Mouse (Mus musculus) left cerebral cortex, adult 9 months (tissue): ENCODE measurements at regions not wholly inside any gene's neighbourhood (a gene's known extent, or its start where the extent isn't known, plus 50 kb on each side); places are given as distances from the start of the nearest gene placed in this dataset.

Experiments used
- DNase-seq, 2 experiments: peaks; one replicate each; pipeline ENCODE4 v3.0.0; 2022; ENCODE audit warnings: low spot score in 2 of 2

- DNase-seq = no peak
These were observed 1095.2 kb downstream of the Car8 start for GRCm38 (mm10) chr4:7143676-7144075.

DNA sequence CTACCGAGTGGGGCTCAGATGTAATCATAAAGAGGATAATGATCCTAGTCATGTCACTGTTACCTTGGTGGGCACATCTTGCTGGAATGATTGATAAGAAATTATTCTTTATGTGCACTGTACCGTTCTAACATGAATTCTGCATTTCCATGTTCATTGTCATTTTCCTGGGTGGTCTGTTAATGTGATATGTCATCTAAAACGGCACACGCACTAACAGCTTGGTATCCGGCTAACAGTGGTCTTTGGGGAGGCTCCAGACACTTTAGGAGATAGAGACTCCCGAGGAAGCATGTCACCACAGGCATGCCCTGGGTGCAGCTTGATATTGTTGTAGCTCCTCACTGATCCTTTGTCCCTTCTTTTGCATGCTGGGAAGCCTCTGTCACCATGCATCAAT is 1096.1 kb downstream of the Car8 start:
- no peak for DNase-seq

- DNase-seq = no peak
These were observed 1126.7 kb downstream of the Car8 start for GRCm38 (mm10) chr4:7112159-7112558.

DNA sequence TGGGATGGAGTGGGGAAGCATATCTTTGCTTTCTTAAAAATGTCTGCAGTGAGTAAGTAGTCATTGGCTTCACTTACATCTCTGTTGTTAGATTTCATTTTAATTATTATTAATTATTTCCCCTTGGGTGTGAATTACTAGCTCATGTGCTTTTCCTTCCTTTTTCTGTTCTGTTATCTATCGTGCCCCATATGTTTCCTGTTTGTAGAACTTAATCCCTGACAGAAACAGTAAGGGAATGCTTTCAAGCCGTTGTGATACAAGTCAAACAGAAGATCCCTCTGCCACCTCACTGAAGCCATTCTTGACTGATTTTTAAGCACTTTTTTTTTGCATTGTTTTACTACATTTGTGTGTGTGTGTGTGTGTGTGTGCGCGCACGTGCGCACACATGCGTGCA is 1145.9 kb downstream of the Car8 start:
- DNase-seq = no peak

- no peak for DNase-seq
These were observed 1147.5 kb downstream of the Car8 start for GRCm38 (mm10) chr4:7091201-7091814.
